Comparison of ENCODE assay signal across 1 mouse cellular context in genomic region chr9:107555031-107555457, GRCm38 (mm10).
TF ChIP-seq lines count a peak whose summit lies in the region.

No protein-coding gene starts in this region.

TF ChIP-seq in MEL, 35 proteins besides CTCF, POLR2A, EP300 and RAD21:
- TF ChIP-seq ZMIZ1 (IDR thresholded peaks at IDR 0.05; ENCODE audit: low read depth, low read length) (no peak), CHD1 (IDR thresholded peaks at IDR 0.05; ENCODE audit: low read depth, low read length) (no peak), MAX (IDR thresholded peaks at IDR 0.05; ENCODE audit: low read length) (no peak), TCF12 (IDR thresholded peaks at IDR 0.05; ENCODE audit: low read depth, low read length) (no peak), MEF2A (IDR thresholded peaks at IDR 0.05; ENCODE audit: extremely low read depth, insufficient replicate concordance, low read depth, low read length, poor library complexity, severe bottlenecking) (no peak), MAFK (IDR thresholded peaks at IDR 0.05; ENCODE audit: borderline replicate concordance, low read depth, low read length) (no peak), KAT2A (conservative IDR thresholded peaks at IDR 0.05; ENCODE audit: low read depth, low read length) (no peak), POLR2AphosphoS2 (IDR thresholded peaks at IDR 0.05; ENCODE audit: low read length) (no peak), GABPA (IDR thresholded peaks at IDR 0.05; ENCODE audit: low read depth, low read length) (no peak), CHD2 (IDR thresholded peaks at IDR 0.05; ENCODE audit: low read length) (no peak), NELFE (IDR thresholded peaks at IDR 0.05; ENCODE audit: low read depth, low read length) (no peak), RCOR1 (IDR thresholded peaks at IDR 0.05; ENCODE audit: low read depth, low read length) (peak; percentile 55; the same call in 1 of the 2 replicates), MXI1 (IDR thresholded peaks at IDR 0.05; ENCODE audit: low read depth, low read length) (no peak), MYB (IDR thresholded peaks at IDR 0.05; ENCODE audit: low read depth, low read length) (no peak), SIN3A (IDR thresholded peaks at IDR 0.05; ENCODE audit: low read length) (peak; percentile 25; the same call in 1 of the 2 replicates), ZKSCAN1 (IDR thresholded peaks at IDR 0.05; ENCODE audit: low read depth, low read length) (no peak)
TF ChIP-seq in MEL: peak in this region for 2.
